Mouse (Mus musculus) heart, embryonic 14.5 days (tissue): ENCODE measurements at regions not wholly inside any gene's neighbourhood (a gene's known extent, or its start where the extent isn't known, plus 50 kb on each side); places are given as distances from the start of the nearest gene placed in this dataset.

Source experiments
- ATAC-seq: fragments of 200-750 bp; cut with Nextera tagmentation; 2 replicates; pipeline ENCODE4 v1.8.0; 2017; ENCODE audit warnings: low read depth, moderate TSS enrichment; ENCODE audit not compliant: insufficient number of reproducible peaks, insufficient read depth, low FRiP score
- H3K27ac ChIP-seq, 2 experiments: fragments of 200-500 bp in 1 of 2; fragments of 300-500 bp in 1 of 2; sonication (generic) in 1 of 2; replicated peaks in 1 of 2; 2 replicates each; pipeline ENCODE4 v1.5.1; 2012 to 2014; ENCODE audit warnings: low read depth in 2 of 2, low read length in 2 of 2, control low read depth in 1 of 2, mild to moderate bottlenecking in 1 of 2, mixed read lengths in 1 of 2; ENCODE audit not compliant: control insufficient read depth in 1 of 2, insufficient read depth in 1 of 2
- H3K27me3 ChIP-seq: fragments of 300-500 bp; sonication (generic); 2 replicates; pipeline ENCODE4 v1.6.1; 2014; ENCODE audit warnings: mild to moderate bottlenecking, low read length, control low read depth; ENCODE audit not compliant: control insufficient read depth, insufficient read depth
- H3K36me3 ChIP-seq: fragments of 300-500 bp; sonication (generic); 2 replicates; pipeline ENCODE4 v1.6.1; 2014; ENCODE audit warnings: mild to moderate bottlenecking, control low read depth, low read length, mixed read lengths; ENCODE audit not compliant: control insufficient read depth, insufficient read depth
- H3K4me1 ChIP-seq, 2 experiments: fragments of 200-500 bp in 1 of 2; fragments of 300-500 bp in 1 of 2; sonication (generic) in 1 of 2; 2 replicates each; pipeline ENCODE4 v1.6.1; 2012 to 2014; ENCODE audit warnings: low read length in 2 of 2, control low read depth in 1 of 2, mixed read lengths in 1 of 2; ENCODE audit not compliant: control insufficient read depth in 2 of 2, insufficient read depth in 2 of 2
- H3K4me2 ChIP-seq: fragments of 300-500 bp; sonication (generic); 2 replicates; pipeline ENCODE4 v1.6.1; 2014; ENCODE audit warnings: mild to moderate bottlenecking, low read length
- H3K4me3 ChIP-seq, 2 experiments: fragments of 200-500 bp in 1 of 2; fragments of 300-500 bp in 1 of 2; sonication (generic) in 1 of 2; 2 replicates each; pipeline ENCODE4 v1.5.1; 2012 to 2014; ENCODE audit warnings: low read length in 2 of 2, mild to moderate bottlenecking in 2 of 2, control low read depth in 1 of 2, low read depth in 1 of 2, moderate library complexity in 1 of 2; ENCODE audit not compliant: control insufficient read depth in 1 of 2, insufficient read depth in 1 of 2
- H3K9ac ChIP-seq: fragments of 300-500 bp; sonication (generic); 2 replicates; pipeline ENCODE4 v1.6.1; 2014; ENCODE audit warnings: mild to moderate bottlenecking, low read length
- H3K9me3 ChIP-seq: fragments of 300-500 bp; sonication (generic); 2 replicates; pipeline ENCODE4 v1.6.1; 2016; ENCODE audit warnings: low read length, control low read depth; ENCODE audit not compliant: control insufficient read depth
- whole genome bisulfite sequencing: fragments of 180-500 bp; shearing (Covaris S2); extraction: QIAGEN DNeasy Blood & Tissue Kit; methylation state at CpG from one replicate; pipeline ENCODE4 v1.1.7; 2014; 5-methylcytosine and 5-hydroxymethylcytosine counted together

DNA sequence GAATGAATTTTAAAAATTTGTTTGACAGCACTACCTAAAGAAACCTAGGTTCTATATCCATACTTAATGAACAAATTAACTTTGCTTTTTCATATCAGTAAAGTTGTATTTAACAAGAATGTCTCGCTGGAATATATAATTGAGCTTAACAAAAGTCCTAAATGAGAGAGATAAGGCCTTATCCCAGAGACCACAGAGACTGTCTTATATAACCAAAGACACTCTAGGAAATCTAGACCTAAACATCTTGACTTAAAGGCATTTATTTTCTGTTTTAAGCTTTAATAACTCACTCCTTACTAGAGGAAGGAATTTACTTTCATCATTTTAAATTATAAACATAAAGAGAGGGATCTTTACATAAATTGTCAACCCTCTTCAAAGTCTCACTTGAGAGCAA lies 461.9 kb upstream of the Fam174a start:
- Histone ChIP-seq H3K27me3 (no peaks in the 10 kb centered on the region), H3K4me3 (no peak overlapping the region), H3K9me3 (no peaks in the 10 kb centered on the region), H3K4me2 (no peak overlapping the region), H3K4me1 (no peaks in the 10 kb centered on the region), H3K27ac (no peak overlapping the region), H3K36me3 (no peaks in the 10 kb centered on the region), H3K9ac (no peak overlapping the region)
- ATAC-seq, result no peak
- 66% methylated on average over 1 of the region's 1 CpGs for WGBS

DNA sequence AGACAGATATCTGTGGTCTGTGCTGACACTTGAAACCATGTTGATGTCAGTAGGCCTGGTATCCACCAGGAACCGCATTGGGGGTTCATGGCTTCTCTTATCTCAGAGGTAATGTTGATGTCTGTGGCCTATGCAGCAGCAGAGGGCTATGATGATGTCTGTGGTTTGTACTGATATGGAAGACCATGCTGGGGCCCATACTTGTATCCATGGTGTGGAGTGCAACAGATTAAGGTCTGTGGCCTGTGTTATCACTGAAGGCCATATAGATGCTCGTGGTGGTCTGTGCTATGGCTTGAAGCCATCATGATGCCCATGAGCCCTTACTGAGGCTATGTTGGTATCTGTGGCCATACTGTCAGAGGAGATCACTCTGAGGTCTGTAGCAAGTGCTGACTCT lies 455.0 kb upstream of the Fam174a start:
- no peak for ATAC-seq
- Histone ChIP-seq H3K9ac (no peak overlapping the region), H3K27me3 (no peaks in the 10 kb centered on the region), H3K36me3 (no peaks in the 10 kb centered on the region), H3K9me3 (no peaks in the 10 kb centered on the region), H3K27ac (no peak overlapping the region), H3K4me2 (no peak overlapping the region), H3K4me1 (no peaks in the 10 kb centered on the region), H3K4me3 (no peak overlapping the region)
- 71% methylated on average over 2 of the region's 2 CpGs for WGBS

DNA sequence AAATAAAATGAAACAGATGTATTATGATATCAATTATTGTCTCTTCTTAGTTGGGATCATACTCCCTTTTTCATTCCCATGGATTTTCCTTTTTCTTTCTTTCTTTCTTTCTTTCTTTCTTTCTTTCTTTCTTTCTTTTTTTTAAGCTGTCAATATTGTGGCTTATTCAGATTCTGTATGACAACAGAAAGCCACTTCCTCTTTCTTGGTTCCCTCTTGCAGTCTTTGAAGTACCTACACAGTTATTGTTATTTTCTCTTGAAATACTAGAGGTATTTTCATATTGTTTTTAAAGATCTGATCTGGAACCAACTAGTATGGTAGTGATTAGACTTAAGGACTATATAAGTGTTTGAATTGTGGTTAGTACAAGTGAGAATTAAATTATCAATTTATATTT lies 444.6 kb upstream of the Fam174a start:
- Histone ChIP-seq H3K4me3 (no peak overlapping the region), H3K27ac (no peak overlapping the region), H3K4me2 (no peak overlapping the region), H3K4me1 (no peaks in the 10 kb centered on the region), H3K36me3 (no peaks in the 10 kb centered on the region), H3K9me3 (no peaks in the 10 kb centered on the region), H3K27me3 (no peaks in the 10 kb centered on the region), H3K9ac (no peak overlapping the region)
- no peak for ATAC-seq

DNA sequence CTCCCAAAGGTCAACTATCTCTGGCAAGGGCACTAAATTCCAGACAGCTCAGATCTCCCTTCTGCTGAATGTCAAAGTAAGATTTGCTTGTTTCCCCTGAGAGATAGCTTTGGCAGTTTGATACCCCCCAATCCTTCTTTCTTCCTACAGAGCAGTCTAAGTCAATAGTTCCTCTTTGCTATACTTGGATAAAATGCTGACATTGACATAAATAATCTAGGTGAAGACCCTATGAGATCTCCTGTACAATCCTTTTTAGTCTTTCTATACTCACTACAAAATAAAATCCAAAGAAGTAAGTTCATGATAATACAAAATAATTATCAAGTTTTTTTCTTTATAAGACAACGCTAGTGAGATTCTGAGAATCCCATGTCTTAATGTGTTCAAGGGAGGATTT lies 432.9 kb upstream of the Fam174a start:
- H3K27me3 ChIP-seq, result no peaks in the 10 kb centered on the region

DNA sequence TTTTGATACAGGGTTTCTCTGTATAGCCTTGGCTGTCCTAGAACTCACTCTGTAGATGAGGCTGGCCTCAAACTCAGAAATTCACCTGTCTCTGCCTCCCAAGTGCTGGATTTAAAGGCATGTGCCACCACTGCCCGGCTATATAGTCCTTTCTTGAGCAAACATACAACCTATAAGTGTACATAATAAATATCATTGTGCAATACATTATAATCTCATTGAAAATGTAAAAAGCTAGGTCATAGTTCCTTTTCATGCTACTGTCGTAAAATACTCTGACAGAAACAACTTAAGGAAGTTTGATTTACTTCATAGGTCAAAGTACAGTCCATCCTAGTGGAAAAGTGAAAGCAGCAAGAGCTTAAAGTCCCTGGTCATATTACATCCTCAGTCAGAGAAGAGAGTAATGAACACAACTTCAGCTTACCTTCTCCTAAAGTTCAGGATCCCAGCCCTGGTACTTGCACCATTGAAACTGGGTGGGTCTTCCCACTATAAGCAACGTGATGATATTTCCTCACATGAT lies 408.4 kb upstream of the Fam174a start:
- H3K4me2 ChIP-seq, result no peak overlapping the region
- no peak for ATAC-seq
- H3K4me1 ChIP-seq, result no peaks in the 10 kb centered on the region
- no peak overlapping the region for H3K27ac ChIP-seq
- no peaks in the 10 kb centered on the region for H3K36me3 ChIP-seq
- 74% methylated on average over 3 of the region's 3 CpGs for WGBS
- H3K9me3 ChIP-seq, result no peaks in the 10 kb centered on the region
- H3K4me3 ChIP-seq, result no peak overlapping the region
- no peaks in the 10 kb centered on the region for H3K27me3 ChIP-seq
- H3K9ac ChIP-seq, result no peak overlapping the region

More for the DNA sequence above, 432.9 kb upstream of the Fam174a start:
- Histone ChIP-seq H3K4me3 (no peak overlapping the region), H3K4me1 (no peaks in the 10 kb centered on the region), H3K27ac (no peak overlapping the region), H3K36me3 (no peaks in the 10 kb centered on the region), H3K4me2 (no peak overlapping the region), H3K9me3 (no peaks in the 10 kb centered on the region), H3K9ac (no peak overlapping the region)
- no peak for ATAC-seq
- 93% methylated on average over 1 of the region's 1 CpGs for WGBS

DNA sequence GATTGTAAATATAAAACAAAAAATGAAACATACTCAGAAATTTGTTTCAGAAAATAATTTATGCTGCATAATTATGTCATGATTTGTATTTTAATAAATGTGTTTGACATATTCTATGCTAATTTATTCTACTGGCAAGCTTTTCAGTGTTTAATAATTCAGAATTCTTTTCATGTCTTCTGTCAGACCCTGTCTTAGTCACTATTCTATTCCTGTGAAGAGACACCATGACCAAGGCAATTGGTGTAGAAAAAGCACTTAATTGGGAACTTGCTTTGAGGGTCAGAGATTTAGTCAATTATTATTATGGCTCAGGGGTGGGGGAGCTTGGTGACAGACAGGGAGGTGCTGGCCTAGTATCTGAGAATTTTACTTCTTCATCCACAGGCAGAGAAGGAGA lies 402.6 kb upstream of the Fam174a start:
- Histone ChIP-seq H3K27me3 (no peaks in the 10 kb centered on the region), H3K9me3 (no peaks in the 10 kb centered on the region), H3K36me3 (no peaks in the 10 kb centered on the region), H3K4me1 (no peaks in the 10 kb centered on the region), H3K4me2 (no peak overlapping the region), H3K9ac (no peak overlapping the region), H3K4me3 (no peak overlapping the region), H3K27ac (no peak overlapping the region)
- no peak for ATAC-seq
